20 mouse cellular contexts compared by ENCODE assay signal in the genomic region with DNA sequence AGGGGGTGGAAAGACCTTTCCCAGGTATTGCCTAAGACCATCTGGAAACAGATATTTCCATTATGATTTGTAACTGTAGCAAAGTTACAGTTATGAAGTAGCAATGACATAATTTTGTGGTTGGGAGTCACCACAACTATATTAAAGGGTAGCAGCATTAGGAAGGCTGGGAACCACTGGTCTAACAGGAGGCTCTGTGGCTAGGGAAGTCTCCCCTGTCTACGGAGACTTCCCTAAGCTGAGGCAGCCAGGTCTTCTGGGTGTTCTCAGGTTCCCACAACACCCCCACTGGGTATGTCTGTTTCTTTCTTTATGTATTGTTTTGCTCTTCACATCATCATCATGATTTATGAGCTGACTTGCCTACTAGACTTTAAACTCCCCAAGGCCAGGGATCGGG.
A peak's percentile ranks its signal among the peaks of the same experiment; 100 is the strongest.
DNase-seq lines count a peak whose midpoint lies in the region; ATAC-seq and TF ChIP-seq lines count a peak whose summit lies in the region.
"Had no signal": no experiment of that assay in that cellular context is flagged by ENCODE, and none has a peak within 500 bp of the region (broad histone marks: within the 10 kb centered on the region; RNA-seq: fewer than 3 reads in every experiment).

No protein-coding gene starts in this region.

- no peaks in the 10 kb centered on the region for H3K36me3 ChIP-seq in midbrain, postnatal 0 days (ENCODE audit: insufficient read depth, low read length)
- no peaks in the 10 kb centered on the region for H3K36me3 ChIP-seq in midbrain, embryonic 15.5 days (replicated peaks)
- H3K36me3 ChIP-seq in embryonic facial prominence, embryonic 15.5 days, result no peaks in the 10 kb centered on the region
- no peaks in the 10 kb centered on the region for H3K36me3 ChIP-seq in limb, embryonic 15.5 days
- H3K36me3 ChIP-seq: G1E; heart, embryonic 12.5 days; hindbrain, embryonic 12.5 days had no signal

- WGBS in midbrain, postnatal 0 days, result 97% methylated on average over 2 of the region's 2 CpGs
- 89% methylated on average over 2 of the region's 2 CpGs for WGBS in midbrain, embryonic 15.5 days
- WGBS in embryonic facial prominence, embryonic 15.5 days, result 71% methylated on average over 2 of the region's 2 CpGs
- WGBS in limb, embryonic 15.5 days, result 69% methylated on average over 2 of the region's 2 CpGs

- TF ChIP-seq CTCF in midbrain, postnatal 0 days (IDR thresholded peaks at IDR 0.05), result no peak

- no peaks in the 10 kb centered on the region for H3K9me3 ChIP-seq in midbrain, postnatal 0 days (ENCODE audit: low read length)
- H3K9me3 ChIP-seq in midbrain, embryonic 15.5 days, result no peaks in the 10 kb centered on the region
- no peaks in the 10 kb centered on the region for H3K9me3 ChIP-seq in embryonic facial prominence, embryonic 15.5 days (replicated peaks)
- H3K9me3 ChIP-seq in limb, embryonic 15.5 days, result no peaks in the 10 kb centered on the region
- H3K9me3 ChIP-seq: forebrain, embryonic 13.5 days; G1E; heart, embryonic 12.5 days; hindbrain, embryonic 12.5 days had no signal

- ATAC-seq in midbrain, postnatal 0 days (ENCODE audit: low FRiP score), result no peak
- no peak for ATAC-seq in midbrain, embryonic 15.5 days (replicated peaks)
- no peak for ATAC-seq in embryonic facial prominence, embryonic 15.5 days (ENCODE audit: insufficient number of reproducible peaks, low FRiP score, low TSS enrichment, low read depth)
- ATAC-seq in limb, embryonic 15.5 days (ENCODE audit: insufficient number of reproducible peaks, low FRiP score, low TSS enrichment, low read depth), result no peak
- ATAC-seq: CD4-positive, CD25-positive, alpha-beta regulatory T cell, adult 4 months; forebrain, embryonic 13.5 days; hindbrain, embryonic 16.5 days; inflammation-experienced regulatory T-cells, adult 6 months had no signal

- no peaks in the 10 kb centered on the region for H3K27me3 ChIP-seq in midbrain, postnatal 0 days (ENCODE audit: insufficient read depth, low read length)
- H3K27me3 ChIP-seq in midbrain, embryonic 15.5 days (replicated peaks), result no peaks in the 10 kb centered on the region
- H3K27me3 ChIP-seq in embryonic facial prominence, embryonic 15.5 days, result peaks cover 3% of the 10 kb centered on the region; the same call in 1 of the 2 replicates
- H3K27me3 ChIP-seq in limb, embryonic 15.5 days, result no peaks in the 10 kb centered on the region
- H3K27me3 ChIP-seq: forebrain, embryonic 13.5 days; hindbrain, embryonic 12.5 days had no signal

- 0 out of 2 replicates have a peak overlapping the region, but pooled peaks have one; percentile 12 for H3K27ac ChIP-seq in midbrain, postnatal 0 days (ENCODE audit: low read depth, low read length)
- H3K27ac ChIP-seq in midbrain, embryonic 15.5 days, result no peak overlapping the region
- peak overlapping the region; percentile 63; the same call in 1 of the 2 replicates for H3K27ac ChIP-seq in embryonic facial prominence, embryonic 15.5 days (replicated peaks)
- H3K27ac ChIP-seq in limb, embryonic 15.5 days, result peak overlapping the region; percentile 54; the same call in 1 of the 2 replicates
- H3K27ac ChIP-seq: forebrain, embryonic 13.5 days; hindbrain, embryonic 12.5 days had no signal

- no peak overlapping the region for H3K9ac ChIP-seq in midbrain, postnatal 0 days (replicated peaks; ENCODE audit: low read length, poor library complexity, severe bottlenecking)
- no peak overlapping the region for H3K9ac ChIP-seq in midbrain, embryonic 15.5 days
- H3K9ac ChIP-seq in embryonic facial prominence, embryonic 15.5 days, result no peak overlapping the region
- H3K9ac ChIP-seq in limb, embryonic 15.5 days, result no peak overlapping the region
- H3K9ac ChIP-seq: forebrain, embryonic 13.5 days; forebrain, postnatal 0 days; heart, embryonic 12.5 days; hindbrain, embryonic 12.5 days had no signal

- no peak overlapping the region for H3K4me2 ChIP-seq in midbrain, postnatal 0 days (ENCODE audit: low read depth, low read length, poor library complexity, severe bottlenecking)
- H3K4me2 ChIP-seq in midbrain, embryonic 15.5 days, result no peak overlapping the region
- peak overlapping the region; percentile 61; the same call in 1 of the 2 replicates for H3K4me2 ChIP-seq in embryonic facial prominence, embryonic 15.5 days (replicated peaks)
- peak overlapping the region; percentile 67; the same call in 1 of the 2 replicates for H3K4me2 ChIP-seq in limb, embryonic 15.5 days

- no peak overlapping the region for H3K4me3 ChIP-seq in midbrain, postnatal 0 days (ENCODE audit: low read depth, low read length)
- no peak overlapping the region for H3K4me3 ChIP-seq in midbrain, embryonic 15.5 days
- no peak overlapping the region for H3K4me3 ChIP-seq in embryonic facial prominence, embryonic 15.5 days (replicated peaks)
- H3K4me3 ChIP-seq in limb, embryonic 15.5 days, result no peak overlapping the region
- H3K4me3 ChIP-seq: forebrain, embryonic 13.5 days; heart, embryonic 12.5 days; hindbrain, embryonic 12.5 days had no signal

- no peaks in the 10 kb centered on the region for H3K4me1 ChIP-seq in midbrain, postnatal 0 days (ENCODE audit: insufficient read depth, low read length)
- peaks cover 31% of the 10 kb centered on the region for H3K4me1 ChIP-seq in midbrain, embryonic 15.5 days
- peaks cover 17% of the 10 kb centered on the region for H3K4me1 ChIP-seq in embryonic facial prominence, embryonic 15.5 days
- peaks cover 13% of the 10 kb centered on the region for H3K4me1 ChIP-seq in limb, embryonic 15.5 days

- no peak for DNase-seq in midbrain, postnatal 0 days (ENCODE audit: low spot score)
- DNase-seq in adrenal gland, postnatal 14 days, result no peak
- DNase-seq in thymus, postnatal 25 days, result no peak
- DNase-seq: adrenal gland, postnatal 10 days; cerebellum, adult 18-20 months; cerebellum, adult 9-11 months; cerebellum, postnatal 36 days; forebrain, postnatal 0 days; gastrocnemius, postnatal 14 days; heart, postnatal 36 days had no signal

Comparison
In these comparisons a context has a peak if more than half of its experiments do, and no peak if none do; other contexts are left out.
1. H3K4me2 ChIP-seq: peak in embryonic facial prominence, embryonic 15.5 days (single experiment) and limb, embryonic 15.5 days (single experiment); none in midbrain, postnatal 0 days (single experiment) and midbrain, embryonic 15.5 days (single experiment).